ENCODE assay signal across 14 mouse cellular contexts in the genomic region with DNA sequence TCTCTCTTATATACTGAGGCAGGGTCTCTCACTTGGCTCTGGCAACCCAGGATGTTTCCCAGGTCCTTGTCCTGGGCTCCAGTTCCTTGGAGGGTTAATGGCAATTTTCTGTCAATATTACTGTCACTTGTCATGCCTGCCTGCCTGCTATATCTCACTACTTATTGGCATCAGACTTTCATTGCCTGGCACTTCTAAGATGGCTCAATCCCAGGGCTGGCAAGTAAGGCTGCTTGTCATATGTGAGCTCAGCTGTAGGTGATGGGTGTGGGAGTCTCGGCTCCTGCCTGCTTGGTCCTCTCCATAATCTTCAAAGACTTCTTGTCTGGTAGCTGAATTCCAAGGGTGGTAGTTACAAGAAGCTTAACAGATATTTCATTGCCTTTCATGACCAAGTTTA. TPM values are rescaled to one million over a fixed set of nuclear protein-coding genes. Genes with fewer than 3 reads are reported as not detected.
"Had no signal": no experiment of that assay in that cellular context is flagged by ENCODE, and none has a peak within 500 bp of the region (broad histone marks: within the 10 kb centered on the region; RNA-seq: fewer than 3 reads in every experiment).

No protein-coding gene starts in this region.

- DNase-seq: kidney, adult 9 months; kidney, postnatal 14 days; kidney, postnatal 4 days; layer of hippocampus, postnatal 36 days; liver, embryonic 13.5 days; lung, adult 2 months; lung, postnatal 14 days; lung, postnatal 4 days; retina, postnatal 1 day; thymus, adult 2 months; thymus, postnatal 14 days; thymus, postnatal 4 days had no signal

RNA-seq across cellular contexts. Expression of a gene that starts 39.4 kb away (rescaled TPM):
- total RNA-seq: monocyte, adult 5-6 weeks; neutrophil, adult 5-6 weeks had no signal
